18 mouse cellular contexts compared by ENCODE assay signal in the genomic region with DNA sequence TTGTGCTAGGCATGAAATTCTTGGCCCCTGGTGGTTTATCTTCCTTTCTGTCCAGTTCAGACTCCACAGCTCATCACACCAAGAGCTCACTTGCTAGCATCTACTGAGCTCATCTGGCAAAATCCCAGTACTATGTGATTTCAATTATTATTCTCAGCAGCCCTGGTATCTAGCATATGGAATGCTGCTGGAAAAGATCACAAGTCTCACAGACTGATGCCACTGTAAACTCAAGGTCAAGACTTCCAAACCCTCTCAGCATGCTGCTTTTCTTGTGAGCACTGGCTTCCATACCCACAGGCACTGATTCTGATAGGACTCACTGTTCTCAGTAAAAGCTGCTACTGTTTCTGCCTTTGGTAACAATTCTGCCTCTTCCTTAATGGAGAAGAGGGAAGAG. TPM values are rescaled to one million over a fixed set of nuclear protein-coding genes. Genes with fewer than 3 reads are reported as not detected.
DNase-seq lines count a peak whose midpoint lies in the region; ATAC-seq and TF ChIP-seq lines count a peak whose summit lies in the region.
"Had no signal": no experiment of that assay in that cellular context is flagged by ENCODE, and none has a peak within 500 bp of the region (broad histone marks: within the 10 kb centered on the region; RNA-seq: fewer than 3 reads in every experiment).

No protein-coding gene starts in this region.

- H3K4me1 ChIP-seq in hindbrain, postnatal 0 days (ENCODE audit: insufficient read depth, low read length): no peaks in the 10 kb centered on the region
- no peaks in the 10 kb centered on the region for H3K4me1 ChIP-seq in hindbrain, embryonic 10.5 days (replicated peaks)
- H3K4me1 ChIP-seq: embryonic facial prominence, embryonic 10.5 days; forebrain, embryonic 13.5 days; heart, embryonic 13.5 days; intestine, embryonic 15.5 days had no signal

- peak overlapping the region; percentile 36; the same call in 1 of the 2 replicates for H3K27ac ChIP-seq in hindbrain, postnatal 0 days
- H3K27ac ChIP-seq in hindbrain, embryonic 10.5 days: no peak overlapping the region
- H3K27ac ChIP-seq: embryonic facial prominence, embryonic 10.5 days; forebrain, embryonic 13.5 days; heart, embryonic 13.5 days; hindbrain, embryonic 13.5 days; intestine, embryonic 15.5 days had no signal

- TF ChIP-seq CTCF in hindbrain, postnatal 0 days (IDR thresholded peaks at IDR 0.05; ENCODE audit: low read depth): no peak
- no peak for TF ChIP-seq CTCF in brain, embryonic 14.5 days (IDR thresholded peaks at IDR 0.05; ENCODE audit: borderline replicate concordance, extremely low read depth, insufficient read depth, insufficient read length)

- DNase-seq in hindbrain, postnatal 0 days (ENCODE audit: low spot score): peak; percentile 54
- DNase-seq in hindbrain, embryonic 10.5 days (ENCODE audit: low spot score): no peak
- DNase-seq in brain, embryonic 14.5 days (ENCODE audit: low read depth): peak; percentile 13
- DNase-seq in cerebellum, adult 8-10 months: peak; percentile 35
- DNase-seq in retina, embryonic 14.5 days (ENCODE audit: low spot score): no peak
- DNase-seq in spleen, postnatal 14 days (ENCODE audit: low spot score in 2 of 2): no peak
- DNase-seq: adrenal gland, adult 2 months; adrenal gland, postnatal 36 days; gastrocnemius, postnatal 36 days; heart, adult 11 months; heart, postnatal 36 days; kidney, adult 18-20 months had no signal

- H3K4me2 ChIP-seq in hindbrain, postnatal 0 days (ENCODE audit: low read depth, low read length): no peak overlapping the region
- H3K4me2 ChIP-seq: forebrain, embryonic 13.5 days; heart, embryonic 13.5 days; hindbrain, embryonic 13.5 days; intestine, embryonic 15.5 days had no signal

- no peaks in the 10 kb centered on the region for H3K36me3 ChIP-seq in hindbrain, postnatal 0 days (ENCODE audit: insufficient read depth, low read length)
- H3K36me3 ChIP-seq in hindbrain, embryonic 10.5 days: peaks cover 14% of the 10 kb centered on the region
- H3K36me3 ChIP-seq: intestine, embryonic 15.5 days had no signal

- ATAC-seq in hindbrain, postnatal 0 days: 0 out of 2 replicates have a peak, but pooled peaks have one; percentile 45
- ATAC-seq: forebrain, embryonic 13.5 days; intestine, embryonic 15.5 days had no signal

- H3K4me3 ChIP-seq in hindbrain, postnatal 0 days (ENCODE audit: low read length): no peak overlapping the region
- H3K4me3 ChIP-seq in hindbrain, embryonic 10.5 days: no peak overlapping the region
- H3K4me3 ChIP-seq: embryonic facial prominence, embryonic 10.5 days; forebrain, embryonic 13.5 days; heart, embryonic 13.5 days; hindbrain, embryonic 13.5 days; intestine, embryonic 15.5 days had no signal

- no peak overlapping the region for H3K9ac ChIP-seq in hindbrain, postnatal 0 days (replicated peaks; ENCODE audit: low read length)
- H3K9ac ChIP-seq: forebrain, embryonic 13.5 days; heart, embryonic 13.5 days; hindbrain, embryonic 13.5 days; intestine, embryonic 15.5 days had no signal

- no peak for TF ChIP-seq POLR2A in brain, embryonic 14.5 days (IDR thresholded peaks at IDR 0.05; ENCODE audit: borderline replicate concordance, extremely low read depth, insufficient read depth, insufficient read length, poor library complexity, severe bottlenecking)

- no peaks in the 10 kb centered on the region for H3K27me3 ChIP-seq in hindbrain, postnatal 0 days (ENCODE audit: insufficient read depth, low read length)
- H3K27me3 ChIP-seq in hindbrain, embryonic 10.5 days (ENCODE audit: insufficient read depth, poor library complexity, severe bottlenecking): no peaks in the 10 kb centered on the region
- H3K27me3 ChIP-seq: CH12.LX; forebrain, embryonic 13.5 days; heart, embryonic 13.5 days; hindbrain, embryonic 13.5 days; intestine, embryonic 15.5 days had no signal

- no peaks in the 10 kb centered on the region for H3K9me3 ChIP-seq in hindbrain, postnatal 0 days (ENCODE audit: low read length)
- no peaks in the 10 kb centered on the region for H3K9me3 ChIP-seq in hindbrain, embryonic 10.5 days
- H3K9me3 ChIP-seq: embryonic facial prominence, embryonic 10.5 days; forebrain, embryonic 13.5 days; heart, embryonic 13.5 days; hindbrain, embryonic 13.5 days; intestine, embryonic 15.5 days had no signal

RNA-seq across cellular contexts. Expression of a gene that starts 59.1 kb away (rescaled TPM):
- 21.5 and 26.3 TPM in 2 replicates for total RNA-seq in hindbrain, postnatal 0 days (2014; rRNA removed)
- 30.4 and 30.7 TPM in 2 replicates for polyA plus RNA-seq in hindbrain, postnatal 0 days (2015; fragmentation: Nextera tagmentation; extraction: Ambion mirVana)
- 41.1 and 52.5 TPM in 2 replicates for polyA plus RNA-seq in hindbrain, embryonic 10.5 days (2016; fragmentation: Nextera tagmentation; extraction: Ambion mirVana)
- polyA plus RNA-seq in brain, embryonic 14.5 days (2012; rRNA removed): 4.7 and 10.1 TPM in 2 replicates

Comparison
In these comparisons a context has a peak if more than half of its experiments do, and no peak if none do; other contexts are left out.
1. DNase-seq: peak in hindbrain, postnatal 0 days (single experiment), brain, embryonic 14.5 days (single experiment) and cerebellum, adult 8-10 months (single experiment); none in hindbrain, embryonic 10.5 days (single experiment), retina, embryonic 14.5 days (single experiment) and spleen, postnatal 14 days (0 of 2).